Mouse (Mus musculus) left cerebral cortex, postnatal 36 days (tissue): ENCODE results near the gene Tbc1d7. TPM values are rescaled to one million over a fixed set of nuclear protein-coding genes. Genes with fewer than 3 reads are reported as not detected.

Source experiments
- DNase-seq, 2 experiments: peaks; one replicate each; pipeline ENCODE4 v3.0.0; 2021 to 2022; ENCODE audit warnings: low spot score in 2 of 2, mixed read lengths in 1 of 2
- intact Hi-C: fragments of 180-260 bp; cut with DNase I; formaldehyde crosslinking; loops from one replicate; pipeline ENCODE4 v1.15.1; 2025
- total RNA-seq, 2 experiments: library from RNA; stranded (reverse); gene quantifications; 2 replicates each; pipeline ENCODE4 v1.2.3; 2021

The Tbc1d7 gene
- total RNA-seq, 2 experiments from 2014 or later, result 30.7 to 32.9 TPM

- no peak for DNase-seq
- intact Hi-C loops, result no loop called here
These were observed 28.0 kb upstream of the Tbc1d7 start for GRCm38 (mm10) chr13:43199282-43199681.

GRCm38 (mm10) chr13:43197187-43197586, 25.9 kb upstream of the Tbc1d7 start:
- intact Hi-C loops, result no loop called here
- peak in 1 of 2 experiments; percentile 14 for DNase-seq

- DNase-seq, result no peak
- intact Hi-C loops, result no loop called here
These were observed 24.7 kb upstream of the Tbc1d7 start for GRCm38 (mm10) chr13:43196000-43196399.

GRCm38 (mm10) chr13:43193932-43194331, 22.6 kb upstream of the Tbc1d7 start:
- DNase-seq, result no peak
- intact Hi-C loops, result loop anchor here (5.0 kb wide), 1 partner anchor 38 kb away; no protein-coding TSS in a partner anchor

- no peak for DNase-seq
- intact Hi-C loops, result loop anchor here (5.0 kb wide), 1 partner anchor 39 kb away; no protein-coding TSS in a partner anchor
These were observed 22.0 kb upstream of the Tbc1d7 start for GRCm38 (mm10) chr13:43193266-43193665.

GRCm38 (mm10) chr13:43191741-43192192, 20.5 kb upstream of the Tbc1d7 start:
- peak; percentile 73 to 74 for DNase-seq
- intact Hi-C loops, result loop anchor here (5.0 kb wide), 1 partner anchor 41 kb away; no protein-coding TSS in a partner anchor

GRCm38 (mm10) chr13:43191290-43191689, 20.0 kb upstream of the Tbc1d7 start:
- intact Hi-C loops, result loop anchor here (5.0 kb wide), 1 partner anchor 41 kb away; no protein-coding TSS in a partner anchor
- DNase-seq, result peak in 1 of 2 experiments; percentile 11

GRCm38 (mm10) chr13:43187736-43188135, 16.4 kb upstream of the Tbc1d7 start:
- intact Hi-C loops, result loop anchor here (10.0 kb wide), 1 partner anchor 367 kb away; no protein-coding TSS in a partner anchor
- DNase-seq, result no peak

- DNase-seq, result no peak
- intact Hi-C loops, result loop anchor here (2.0 to 10.0 kb wide), 4 partner anchors 119 to 371 kb away; no protein-coding TSS in a partner anchor
These were observed 12.2 kb upstream of the Tbc1d7 start for GRCm38 (mm10) chr13:43183248-43184055.

- intact Hi-C loops, result loop anchor here (2.0 to 10.0 kb wide), 4 partner anchors 120 to 372 kb away; no protein-coding TSS in a partner anchor
These were observed 11.3 kb upstream of the Tbc1d7 start for GRCm38 (mm10) chr13:43182465-43183201.

GRCm38 (mm10) chr13:43181104-43181503, 9.8 kb upstream of the Tbc1d7 start:
- intact Hi-C loops, result loop anchor here (5.0 to 10.0 kb wide), 3 partner anchors 141 to 374 kb away; no protein-coding TSS in a partner anchor
- no peak for DNase-seq

More at GRCm38 (mm10) chr13:43182465-43183201, 11.3 kb upstream of the Tbc1d7 start:
- peak; percentile 80 to 83 for DNase-seq

GRCm38 (mm10) chr13:43177317-43177716, 6.0 kb upstream of the Tbc1d7 start:
- DNase-seq, result no peak
- intact Hi-C loops, result loop anchor here (5.0 kb wide), 1 partner anchor 560 kb away; no protein-coding TSS in a partner anchor

- intact Hi-C loops, result loop anchor here (5.0 kb wide), 1 partner anchor 561 kb away; no protein-coding TSS in a partner anchor
- no peak for DNase-seq
These were observed 5.4 kb upstream of the Tbc1d7 start for GRCm38 (mm10) chr13:43176676-43177075.

GRCm38 (mm10) chr13:43173262-43173661, 2.0 kb upstream of the Tbc1d7 start:
- peak; percentile 76 to 79 for DNase-seq
- intact Hi-C loops, result loop anchor here (5.0 kb wide), 1 partner anchor 194 kb away; the partner anchor contains the start of gene Sirt5

GRCm38 (mm10) chr13:43172036-43172713, 874 bp upstream of the Tbc1d7 start:
- DNase-seq, result no peak
- intact Hi-C loops, result loop anchor here (5.0 kb wide), 1 partner anchor 195 kb away; the partner anchor contains the start of gene Sirt5

- intact Hi-C loops, result no loop called here
- no peak for DNase-seq
These were observed 3.6 kb downstream of the Tbc1d7 start for GRCm38 (mm10) chr13:43167721-43168120.

GRCm38 (mm10) chr13:43159429-43159828, 11.9 kb downstream of the Tbc1d7 start:
- no peak for DNase-seq
- intact Hi-C loops, result no loop called here

- intact Hi-C loops, result no loop called here
- no peak for DNase-seq
These were observed 13.0 kb downstream of the Tbc1d7 start for GRCm38 (mm10) chr13:43158281-43158680.

- intact Hi-C loops, result no loop called here
- DNase-seq, result no peak
These were observed 13.9 kb downstream of the Tbc1d7 start for GRCm38 (mm10) chr13:43157370-43157769.
